Mouse (Mus musculus): ENCODE measurements around the gene Nebl. TPM values are rescaled to one million over a fixed set of nuclear protein-coding genes. Genes with fewer than 3 reads are reported as not detected.

The Nebl gene
- 23.5 TPM for polyA plus RNA-seq (2014; fragmentation: Illumina TruSeq; extraction: RNeasy Lipid Tissue Mini Kit (QIAGEN cat#74804); ENCODE audit: low read depth, low replicate concordance)

GRCm38 (mm10) chr2:17730957-17731830 is at the start of gene Nebl:
TSS of gene Nebl (minus strand) at chr2:17731464.

